Mouse (Mus musculus) liver, adult 2 months (tissue): Measurements from ENCODE around the gene Spats2l.

Experiments used
- CTCF ChIP-seq: fragments of 200-500 bp; IDR thresholded peaks from 2 replicates; pipeline ENCODE4 v1.5.1; 2011; ENCODE audit warnings: low read depth, low read length, control low read depth
- POLR2A ChIP-seq: fragments of 200-500 bp; IDR thresholded peaks from 2 replicates; pipeline ENCODE4 v1.6.1; 2011; ENCODE audit warnings: low read length, control low read depth; ENCODE audit not compliant: insufficient read depth; ENCODE audit errors: extremely low read depth

GRCm38 (mm10) chr1:57835128-57835527, 61.2 kb downstream of the Spats2l start:
- TF ChIP-seq POLR2A (no peak), CTCF (no peak)
